Mouse (Mus musculus) E14TG2a.4 (cell line): ENCODE data around the gene Rasgef1b.

Experiments used
- CTCF ChIP-seq: conservative IDR thresholded peaks from 2 replicates; pipeline ENCODE4 v1.5.1; 2014; ENCODE audit warnings: low read length
- NANOG ChIP-seq: IDR thresholded peaks from 2 replicates; pipeline ENCODE4 v1.6.1; 2014; ENCODE audit warnings: borderline replicate concordance, low read length, mixed read lengths
- POU5F1 ChIP-seq: IDR thresholded peaks from 2 replicates; pipeline ENCODE4 v1.6.1; 2014; ENCODE audit warnings: low read length, borderline replicate concordance

DNA sequence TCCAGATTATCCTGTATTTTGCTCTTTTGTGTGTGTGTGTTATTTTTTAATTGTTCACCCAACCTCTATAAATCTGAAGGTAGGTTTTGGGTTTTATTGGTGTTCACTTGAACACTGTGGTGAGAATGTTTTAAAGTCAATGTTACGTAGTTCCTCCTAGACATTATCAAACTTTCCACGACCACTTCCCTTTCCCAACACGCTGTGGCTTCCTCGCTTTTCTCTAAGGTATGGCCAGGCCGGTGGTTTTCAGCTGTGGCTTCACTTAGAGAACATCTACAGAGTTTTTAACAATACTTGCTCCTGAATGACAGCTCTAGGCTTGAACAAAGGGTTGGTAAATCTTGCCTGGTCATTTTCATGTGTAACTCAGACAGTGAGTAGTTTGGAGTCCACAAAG is 461.5 kb downstream of the Rasgef1b start:
- TF ChIP-seq CTCF, result no peak
- TF ChIP-seq NANOG, result no peak
- no peak for TF ChIP-seq POU5F1
